Mouse (Mus musculus) right cerebral cortex, postnatal 4 days (tissue): Measurements from ENCODE around the gene Nit1.
A peak's percentile ranks its signal among the peaks of the same experiment; 100 is the strongest.
"Not testable (repeated sequence)": the region's sequence is repeated elsewhere in the genome, so short reads cannot be mapped to it uniquely, and the experiment has no call there.

ENCODE experiments used
- DNase-seq: peaks from one replicate; pipeline ENCODE4 v3.0.0-alpha.2; 2022

Nit1 gene

DNA sequence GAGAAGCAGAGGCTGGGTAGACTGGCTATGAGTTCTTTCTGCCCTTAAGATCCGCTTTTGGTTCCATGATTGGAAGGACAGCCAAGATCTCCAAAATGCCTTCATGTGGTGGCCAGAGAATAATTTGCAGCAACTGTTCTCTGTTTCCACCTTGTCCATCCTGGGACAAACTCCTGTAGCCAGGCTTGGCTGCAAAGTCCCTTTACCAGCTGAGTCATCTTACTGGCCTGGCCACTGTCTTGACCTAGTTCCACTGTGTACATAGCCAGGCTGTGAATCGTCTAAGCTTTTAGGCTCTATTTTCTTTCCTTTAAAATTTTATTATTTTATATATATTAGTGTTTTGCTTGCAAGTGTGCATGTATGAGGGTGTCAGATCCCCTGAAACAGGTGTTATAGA lies 3.8 kb upstream of the Nit1 start:
- DNase-seq = no peak

DNA sequence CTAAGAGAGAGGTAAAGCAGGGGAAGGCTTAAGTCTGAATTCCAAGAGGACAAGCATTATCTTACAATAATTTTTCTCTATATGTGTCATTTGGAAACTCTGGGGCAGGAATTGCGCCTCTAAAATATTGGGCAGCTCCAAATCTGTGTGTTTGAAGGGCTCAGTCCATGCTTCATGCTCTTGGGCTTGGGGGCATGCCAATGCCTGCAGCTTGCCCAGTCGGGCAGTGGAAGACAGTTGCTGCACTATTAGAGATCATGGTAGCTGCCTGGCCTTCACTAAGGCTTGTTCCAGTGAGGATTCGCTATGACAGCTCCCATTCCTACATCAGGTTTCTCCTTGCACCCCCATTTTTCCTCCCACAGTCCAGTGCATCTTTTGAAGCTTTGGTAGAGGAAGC lies 3.2 kb upstream of the Nit1 start:
- no peak for DNase-seq

- no peak for DNase-seq
Observed at GRCm38 (mm10) chr1:171346095-171346450, 627 bp upstream of the Nit1 start.

- DNase-seq = no peak
Observed at GRCm38 (mm10) chr1:171344715-171345114, 731 bp downstream of the Nit1 start.

DNA sequence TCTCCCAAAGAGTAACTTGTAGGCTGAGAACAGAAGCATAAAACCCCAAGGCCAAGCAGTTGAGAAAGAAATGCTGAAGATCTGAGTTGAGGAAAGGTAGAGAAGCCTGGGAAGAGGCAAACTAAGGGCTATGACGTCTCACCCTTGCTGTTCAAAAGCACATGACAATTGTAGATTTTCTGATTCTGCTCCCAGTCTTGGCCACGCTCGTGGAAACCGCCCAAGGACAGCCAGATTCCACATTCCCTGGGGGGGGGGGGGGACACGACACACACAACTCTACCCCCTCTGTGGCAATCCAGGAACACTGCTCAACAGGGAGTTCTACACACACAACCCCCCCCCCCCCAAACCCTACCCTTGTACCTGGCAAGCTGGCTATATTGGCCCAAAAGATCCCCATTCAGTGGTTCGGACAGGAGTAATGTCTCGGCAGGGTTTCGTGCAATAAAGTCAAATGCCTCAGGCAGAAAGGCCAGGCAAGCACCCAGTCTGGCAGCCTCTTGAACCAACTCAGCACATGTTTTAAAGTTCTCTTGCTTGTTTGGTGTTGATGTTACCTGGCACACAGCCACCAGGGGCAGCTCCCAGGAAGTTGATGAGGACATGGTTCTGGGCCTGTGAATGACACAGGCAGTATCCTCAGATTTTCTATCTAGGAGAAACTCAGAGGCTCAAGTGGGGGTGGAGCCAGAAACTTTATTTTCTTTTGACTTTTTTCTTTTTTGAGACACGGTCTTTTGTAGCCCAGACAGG lies 1.3 kb downstream of the Nit1 start:
- DNase-seq = peak; percentile 18

DNA sequence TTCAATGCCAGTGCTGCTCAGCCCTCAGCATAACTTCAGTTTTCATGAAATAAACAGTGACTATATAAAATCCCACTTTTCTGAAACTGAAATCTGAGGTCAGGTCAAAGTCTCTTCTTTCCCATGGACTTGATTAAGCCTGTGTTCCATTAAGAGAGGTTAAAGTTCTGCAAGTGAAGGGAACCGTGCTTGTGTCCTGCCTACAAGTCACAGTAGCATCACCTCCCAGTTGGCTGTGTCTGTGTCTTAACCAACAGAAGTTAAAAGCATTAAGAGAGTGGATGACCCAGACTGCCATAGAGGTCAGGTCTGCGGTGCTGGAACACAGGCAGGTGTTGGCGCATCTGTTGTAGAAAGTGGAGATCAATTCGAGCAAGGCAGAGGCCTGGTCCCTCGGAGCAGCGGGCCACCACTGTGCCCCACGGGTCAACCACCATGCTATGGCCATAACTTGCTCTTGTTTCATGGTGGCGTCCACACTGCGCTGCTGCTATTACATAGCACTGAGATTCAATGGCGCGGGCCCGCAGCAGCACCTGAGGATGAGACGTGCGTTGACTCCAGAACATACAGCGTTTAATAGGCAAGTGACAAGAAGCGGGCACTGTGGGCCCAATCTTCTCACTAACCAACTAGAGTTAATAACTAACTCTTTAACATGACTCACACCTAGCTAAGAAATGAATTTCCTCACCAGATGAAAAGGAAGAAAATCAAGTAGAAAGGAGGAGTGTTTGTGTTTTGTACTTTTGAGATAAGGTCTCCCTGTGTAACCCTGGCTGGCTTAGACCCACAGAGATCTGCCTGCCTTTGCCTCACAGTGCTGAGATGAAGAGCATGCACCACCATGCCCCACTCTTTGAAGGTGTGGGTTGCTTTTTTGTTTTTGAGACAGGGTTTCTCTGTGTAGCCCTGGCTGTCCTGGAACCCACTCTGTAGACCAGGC lies 2.9 kb downstream of the Nit1 start:
- no peak for DNase-seq

GRCm38 (mm10) chr1:171330216-171330560 lies 15.3 kb downstream of the Nit1 start:
- no peak for DNase-seq

GRCm38 (mm10) chr1:171329433-171330215 lies 15.8 kb downstream of the Nit1 start:
- peak; percentile 81 for DNase-seq

GRCm38 (mm10) chr1:171328839-171329432 lies 16.5 kb downstream of the Nit1 start, which contains the start of gene Dedd:
Gene Dedd, plus strand, starts transcription at chr1:171329145.
- peak; percentile 88 for DNase-seq

GRCm38 (mm10) chr1:171328244-171328643 lies 17.2 kb downstream of the Nit1 start:
- DNase-seq = no peak

DNA sequence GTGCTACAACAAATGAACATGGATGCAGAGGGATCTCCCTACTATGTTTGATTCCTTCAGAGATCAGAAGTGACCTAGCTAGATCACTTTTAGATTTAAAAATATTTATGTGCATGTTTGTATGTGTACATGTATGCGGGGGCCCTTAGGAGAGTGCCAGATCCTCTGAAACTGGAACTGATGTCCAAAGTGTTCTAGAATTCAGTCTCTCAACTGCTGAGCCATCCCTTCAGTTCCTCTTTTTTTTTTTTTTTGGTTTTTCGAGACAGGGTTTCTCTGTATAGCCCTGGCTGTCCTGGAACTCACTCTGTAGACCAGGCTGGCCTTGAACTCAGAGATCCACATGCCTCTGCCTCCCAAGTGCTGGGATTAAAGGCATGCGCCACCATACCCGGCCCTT lies 18.9 kb downstream of the Nit1 start:
- DNase-seq = not testable (repeated sequence)

DNA sequence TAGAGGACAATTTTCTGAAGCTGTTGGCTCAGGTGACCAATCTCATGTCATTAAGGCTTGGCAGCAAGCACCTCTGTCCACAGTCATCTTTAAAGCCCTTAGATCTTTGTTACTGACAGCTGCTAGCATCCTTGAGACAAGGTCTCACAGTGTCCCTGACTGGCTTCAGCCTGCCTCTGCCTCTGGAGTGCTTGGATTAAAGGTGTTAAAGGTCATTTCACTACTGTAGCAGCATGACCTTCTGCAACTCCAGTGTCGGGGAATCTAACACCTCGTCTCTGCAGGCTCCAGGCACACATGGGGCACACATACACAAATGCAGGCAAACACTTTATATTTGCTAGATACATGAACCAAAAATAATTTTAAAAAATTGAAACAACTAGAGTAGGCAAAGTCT lies 19.9 kb downstream of the Nit1 start:
- DNase-seq = no peak

GRCm38 (mm10) chr1:171322012-171322411 lies 23.4 kb downstream of the Nit1 start:
- no peak for DNase-seq

DNA sequence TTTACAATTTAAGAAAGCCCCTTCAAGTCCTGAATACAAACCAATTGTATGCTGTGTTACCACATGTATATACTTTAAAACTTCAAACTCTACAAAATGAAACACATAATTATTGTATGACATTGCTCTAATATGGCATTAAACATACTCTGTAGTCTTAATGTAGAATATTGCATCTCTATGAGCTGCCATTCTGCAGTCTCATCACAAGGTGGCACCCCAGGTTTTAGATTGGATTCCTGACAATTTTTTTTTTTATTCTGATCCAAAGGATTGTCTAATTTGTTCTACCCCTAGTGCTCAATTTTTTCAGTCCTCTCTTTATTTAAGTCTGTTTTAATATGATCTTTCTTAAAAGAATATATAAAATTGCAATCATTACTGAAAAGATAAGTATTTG lies 24.0 kb downstream of the Nit1 start:
- no peak for DNase-seq

GRCm38 (mm10) chr1:171320151-171320550 lies 25.3 kb downstream of the Nit1 start:
- DNase-seq = no peak

DNA sequence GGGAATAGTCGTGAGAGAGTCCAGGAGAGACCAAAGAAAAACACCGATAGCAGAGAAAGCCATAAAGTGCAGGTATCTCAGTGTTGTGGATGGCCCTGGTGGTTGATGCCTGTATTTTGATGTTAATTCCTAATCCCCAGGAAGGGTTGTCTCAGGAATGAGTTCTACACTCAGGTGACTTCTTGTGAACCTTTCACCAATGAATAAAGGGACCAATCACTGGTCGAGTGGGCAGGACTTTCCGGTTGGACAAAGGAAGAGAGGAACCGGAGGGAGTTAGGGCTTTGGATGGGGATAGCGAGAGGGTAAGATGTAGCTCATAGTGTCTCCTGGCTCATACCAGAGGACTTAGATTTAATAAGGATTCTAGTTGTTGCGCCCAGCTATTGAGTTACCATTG lies 25.7 kb downstream of the Nit1 start:
- DNase-seq = no peak

DNA sequence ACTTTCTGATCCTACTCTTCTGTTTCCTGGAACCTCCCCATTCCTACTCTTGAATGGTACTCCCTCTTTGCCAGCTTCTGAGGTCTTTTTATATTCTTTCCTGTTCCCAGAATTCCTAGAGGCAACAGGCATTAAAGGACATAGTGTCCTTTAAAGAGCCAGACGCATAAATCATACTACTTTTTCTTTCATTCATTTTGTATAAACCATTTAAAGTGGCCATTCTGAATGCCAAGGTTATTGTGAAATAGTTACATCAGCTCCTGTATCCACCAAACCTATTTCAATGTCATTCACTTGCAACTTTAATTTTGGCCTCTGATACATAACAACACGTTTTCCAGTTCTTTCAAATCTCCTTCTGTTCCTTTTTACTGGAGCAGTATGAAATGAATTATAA lies 36.1 kb downstream of the Nit1 start:
- no peak for DNase-seq

- DNase-seq = not testable (repeated sequence)
Observed at GRCm38 (mm10) chr1:171306157-171306556, 39.3 kb downstream of the Nit1 start.

GRCm38 (mm10) chr1:171298226-171298625 lies 47.2 kb downstream of the Nit1 start:
- no peak for DNase-seq

DNA sequence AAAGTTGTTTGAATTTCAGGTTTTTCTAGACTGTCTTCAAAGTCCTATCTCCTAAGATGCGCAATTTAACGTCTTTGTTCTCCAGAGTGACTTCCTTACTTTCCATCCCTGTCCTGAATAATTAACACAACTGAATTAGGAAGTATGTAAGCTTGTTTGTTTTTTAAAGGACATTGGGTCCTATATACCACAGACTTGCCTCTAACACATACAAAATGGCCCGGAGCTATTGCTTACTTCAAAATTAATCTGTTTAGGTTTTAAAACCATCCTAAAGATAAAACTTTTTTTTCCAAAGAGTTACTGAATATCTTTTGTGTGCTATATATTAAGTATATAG lies 50.4 kb downstream of the Nit1 start:
- DNase-seq = no peak

GRCm38 (mm10) chr1:171294298-171295062 lies 51.0 kb downstream of the Nit1 start, which contains the start of gene Ufc1:
Gene Ufc1, minus strand, starts transcription at chr1:171295024.
- peak; percentile 74 for DNase-seq

DNA sequence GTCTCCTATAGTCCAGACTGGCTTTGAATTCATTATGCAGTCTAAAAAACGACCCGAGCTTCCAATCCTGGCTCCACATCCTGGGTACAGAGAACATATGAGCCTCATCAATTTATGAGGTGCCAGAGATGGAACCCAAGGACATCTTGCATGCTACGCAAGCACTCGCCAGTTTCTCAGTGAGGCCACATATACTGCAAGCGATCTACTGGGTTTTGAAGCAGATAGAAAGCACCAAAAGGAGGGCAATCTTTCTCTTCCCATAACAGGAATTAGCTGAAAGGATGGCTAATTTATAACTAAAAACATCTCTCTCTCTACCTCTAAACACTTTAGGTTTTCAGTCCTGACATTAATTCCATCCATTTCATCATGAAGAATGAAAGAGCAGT lies 51.5 kb downstream of the Nit1 start:
- no peak for DNase-seq
